Mouse (Mus musculus): ENCODE measurements around the gene Amotl1. TPM values are rescaled to one million over a fixed set of nuclear protein-coding genes. Genes with fewer than 3 reads are reported as not detected.

The Amotl1 gene
- polyA plus RNA-seq, 1 experiment: 17.3 TPM

GRCm38 (mm10) chr9:14544034-14544757 lies 100.7 kb downstream of the Amotl1 start:
- no peak overlapping the region for H3K4me3 ChIP-seq (ENCODE audit: insufficient read depth, poor library complexity, severe bottlenecking)
- H3K79me2 ChIP-seq (ENCODE audit: control insufficient read depth, insufficient read depth): no peaks in the 10 kb centered on the region
- no peaks in the 10 kb centered on the region for H3K79me3 ChIP-seq (ENCODE audit: low read depth)
- TF ChIP-seq MAX (IDR thresholded peaks at IDR 0.05) (no peak), CTCF (IDR thresholded peaks at IDR 0.05; ENCODE audit: control insufficient read depth, insufficient read depth, insufficient read length) (no peak), MYOG (IDR thresholded peaks at IDR 0.05; ENCODE audit: control insufficient read depth, extremely low read depth, insufficient read length) (no peak), USF1 (IDR thresholded peaks at IDR 0.05; ENCODE audit: low read depth) (no peak)
- peaks cover 12% of the 10 kb centered on the region for H3K36me3 ChIP-seq (ENCODE audit: control insufficient read depth, insufficient read depth)
- no peak overlapping the region for H3ac ChIP-seq (ENCODE audit: control insufficient read depth, insufficient read length, low read depth)
- H3K27me3 ChIP-seq (ENCODE audit: control insufficient read depth, insufficient read depth, insufficient read length): no peaks in the 10 kb centered on the region

- no peak overlapping the region for H3ac ChIP-seq (ENCODE audit: control insufficient read depth, insufficient read length, low read depth)
- H3K4me3 ChIP-seq (ENCODE audit: insufficient read depth, poor library complexity, severe bottlenecking): no peak overlapping the region
- peak; percentile 53 for TF ChIP-seq CEBPB (IDR thresholded peaks at IDR 0.05; ENCODE audit: low read depth)
- no peak for TF ChIP-seq USF1 (IDR thresholded peaks at IDR 0.05; ENCODE audit: low read depth)
- peaks cover 1% of the 10 kb centered on the region for H3K36me3 ChIP-seq (ENCODE audit: control insufficient read depth, insufficient read depth)
- H3K79me3 ChIP-seq (ENCODE audit: low read depth): no peaks in the 10 kb centered on the region
- H3K27me3 ChIP-seq (ENCODE audit: control insufficient read depth, insufficient read depth, insufficient read length): no peaks in the 10 kb centered on the region
- no peaks in the 10 kb centered on the region for H3K79me2 ChIP-seq (ENCODE audit: control insufficient read depth, insufficient read depth)
Measured at GRCm38 (mm10) chr9:14534833-14535456, 109.9 kb downstream of the Amotl1 start.

- H3K79me2 ChIP-seq (ENCODE audit: control insufficient read depth, insufficient read depth): no peaks in the 10 kb centered on the region
- no peak for TF ChIP-seq MYOG (IDR thresholded peaks at IDR 0.05; ENCODE audit: control insufficient read depth, extremely low read depth, insufficient read length)
- no peak overlapping the region for H3ac ChIP-seq (ENCODE audit: control insufficient read depth, insufficient read length, low read depth)
- H3K79me3 ChIP-seq (ENCODE audit: low read depth): no peaks in the 10 kb centered on the region
- no peak overlapping the region for H3K4me3 ChIP-seq (ENCODE audit: insufficient read depth, poor library complexity, severe bottlenecking)
- H3K36me3 ChIP-seq (ENCODE audit: control insufficient read depth, insufficient read depth): no peaks in the 10 kb centered on the region
- no peaks in the 10 kb centered on the region for H3K27me3 ChIP-seq (ENCODE audit: control insufficient read depth, insufficient read depth, insufficient read length)
Measured at GRCm38 (mm10) chr9:14533659-14534058, 111.2 kb downstream of the Amotl1 start.

GRCm38 (mm10) chr9:14532283-14532682 lies 112.6 kb downstream of the Amotl1 start:
- TF ChIP-seq CEBPB (IDR thresholded peaks at IDR 0.05; ENCODE audit: low read depth) (no peak), MYOG (IDR thresholded peaks at IDR 0.05; ENCODE audit: control insufficient read depth, extremely low read depth, insufficient read length) (no peak), CTCF (IDR thresholded peaks at IDR 0.05; ENCODE audit: control insufficient read depth, insufficient read depth, insufficient read length) (no peak), FOSL1 (IDR thresholded peaks at IDR 0.05; ENCODE audit: insufficient read depth, low read length, poor library complexity, severe bottlenecking) (no peak), USF1 (IDR thresholded peaks at IDR 0.05; ENCODE audit: low read depth) (no peak), MAX (IDR thresholded peaks at IDR 0.05) (no peak), MYOD1 (IDR thresholded peaks at IDR 0.05; ENCODE audit: control insufficient read depth, insufficient read length, low read depth) (no peak)
- Histone ChIP-seq H3K79me2 (ENCODE audit: control insufficient read depth, insufficient read depth) (no peaks in the 10 kb centered on the region), H3K36me3 (ENCODE audit: control insufficient read depth, insufficient read depth) (no peaks in the 10 kb centered on the region), H3K27me3 (ENCODE audit: control insufficient read depth, insufficient read depth, insufficient read length) (no peaks in the 10 kb centered on the region), H3ac (ENCODE audit: control insufficient read depth, insufficient read length, low read depth) (no peak overlapping the region), H3K4me3 (ENCODE audit: insufficient read depth, poor library complexity, severe bottlenecking) (no peak overlapping the region), H3K79me3 (ENCODE audit: low read depth) (no peaks in the 10 kb centered on the region)

- Histone ChIP-seq H3ac (ENCODE audit: control insufficient read depth, insufficient read length, low read depth) (no peak overlapping the region), H3K27me3 (ENCODE audit: control insufficient read depth, insufficient read depth, insufficient read length) (no peaks in the 10 kb centered on the region), H3K79me2 (ENCODE audit: control insufficient read depth, insufficient read depth) (no peaks in the 10 kb centered on the region), H3K79me3 (ENCODE audit: low read depth) (no peaks in the 10 kb centered on the region), H3K36me3 (ENCODE audit: control insufficient read depth, insufficient read depth) (no peaks in the 10 kb centered on the region), H3K4me3 (ENCODE audit: insufficient read depth, poor library complexity, severe bottlenecking) (no peak overlapping the region)
- TF ChIP-seq CEBPB (IDR thresholded peaks at IDR 0.05; ENCODE audit: low read depth) (no peak), MAX (IDR thresholded peaks at IDR 0.05) (no peak), FOSL1 (IDR thresholded peaks at IDR 0.05; ENCODE audit: insufficient read depth, low read length, poor library complexity, severe bottlenecking) (no peak), CTCF (IDR thresholded peaks at IDR 0.05; ENCODE audit: control insufficient read depth, insufficient read depth, insufficient read length) (no peak), MYOG (IDR thresholded peaks at IDR 0.05; ENCODE audit: control insufficient read depth, extremely low read depth, insufficient read length) (no peak), USF1 (IDR thresholded peaks at IDR 0.05; ENCODE audit: low read depth) (no peak), MYOD1 (IDR thresholded peaks at IDR 0.05; ENCODE audit: control insufficient read depth, insufficient read length, low read depth) (no peak)
Measured at GRCm38 (mm10) chr9:14530004-14530403, 114.9 kb downstream of the Amotl1 start.

- no peak overlapping the region for H3K4me3 ChIP-seq (ENCODE audit: insufficient read depth, poor library complexity, severe bottlenecking)
- H3K27me3 ChIP-seq (ENCODE audit: control insufficient read depth, insufficient read depth, insufficient read length): no peaks in the 10 kb centered on the region
- H3ac ChIP-seq (ENCODE audit: control insufficient read depth, insufficient read length, low read depth): no peak overlapping the region
- no peaks in the 10 kb centered on the region for H3K79me2 ChIP-seq (ENCODE audit: control insufficient read depth, insufficient read depth)
- no peaks in the 10 kb centered on the region for H3K36me3 ChIP-seq (ENCODE audit: control insufficient read depth, insufficient read depth)
- no peaks in the 10 kb centered on the region for H3K79me3 ChIP-seq (ENCODE audit: low read depth)
- TF ChIP-seq FOSL1 (IDR thresholded peaks at IDR 0.05; ENCODE audit: insufficient read depth, low read length, poor library complexity, severe bottlenecking) (no peak), CEBPB (IDR thresholded peaks at IDR 0.05; ENCODE audit: low read depth) (no peak), MYOG (IDR thresholded peaks at IDR 0.05; ENCODE audit: control insufficient read depth, extremely low read depth, insufficient read length) (no peak), CTCF (IDR thresholded peaks at IDR 0.05; ENCODE audit: control insufficient read depth, insufficient read depth, insufficient read length) (peak; percentile 27), MYOD1 (IDR thresholded peaks at IDR 0.05; ENCODE audit: control insufficient read depth, insufficient read length, low read depth) (no peak), USF1 (IDR thresholded peaks at IDR 0.05; ENCODE audit: low read depth) (no peak)
Measured at GRCm38 (mm10) chr9:14523408-14524043, 121.3 kb downstream of the Amotl1 start.

Data from C2C12 (cell line).